Mouse (Mus musculus) erythroblast, embryonic 14.5 days (primary cell): ENCODE data around the gene Nefh. TPM values are rescaled to one million over a fixed set of nuclear protein-coding genes. Genes with fewer than 3 reads are reported as not detected.

Experiments used
- H3K27me3 ChIP-seq: 2 replicates; pipeline ENCODE4 v1.6.1; 2012; ENCODE audit warnings: inconsistent platforms; ENCODE audit not compliant: control insufficient read depth
- H3K36me3 ChIP-seq: 2 replicates; pipeline ENCODE4 v1.6.1; 2012; ENCODE audit warnings: mild to moderate bottlenecking, inconsistent platforms; ENCODE audit not compliant: control insufficient read depth
- H3K4me1 ChIP-seq: 2 replicates; pipeline ENCODE4 v1.6.1; 2012; ENCODE audit warnings: inconsistent platforms; ENCODE audit not compliant: control insufficient read depth
- H3K4me3 ChIP-seq: replicated peaks from 2 replicates; pipeline ENCODE3; 2012; ENCODE audit warnings: moderate library complexity, mild to moderate bottlenecking, inconsistent platforms
- H3K9me3 ChIP-seq: 2 replicates; pipeline ENCODE4 v1.6.1; 2012; ENCODE audit warnings: low read length, inconsistent platforms, mixed read lengths; ENCODE audit not compliant: control insufficient read depth
- GATA1 ChIP-seq: IDR thresholded peaks from 2 replicates; pipeline ENCODE4 v1.6.1; 2012; ENCODE audit warnings: low read length, inconsistent platforms, mixed read lengths
- TAL1 ChIP-seq: IDR thresholded peaks from 3 replicates; pipeline ENCODE4 v1.6.1; 2012; ENCODE audit warnings: low read length, inconsistent platforms, mixed read lengths
- polyA plus RNA-seq: library from polyadenylated mRNA; stranded (reverse); fragments of >175 nt; gene quantifications from 2 replicates; pipeline ENCODE4 v1.2.3, GENCODE M21; 2012

The Nefh gene
- 0.01 and 0.02 TPM in 2 replicates for polyA plus RNA-seq

DNA sequence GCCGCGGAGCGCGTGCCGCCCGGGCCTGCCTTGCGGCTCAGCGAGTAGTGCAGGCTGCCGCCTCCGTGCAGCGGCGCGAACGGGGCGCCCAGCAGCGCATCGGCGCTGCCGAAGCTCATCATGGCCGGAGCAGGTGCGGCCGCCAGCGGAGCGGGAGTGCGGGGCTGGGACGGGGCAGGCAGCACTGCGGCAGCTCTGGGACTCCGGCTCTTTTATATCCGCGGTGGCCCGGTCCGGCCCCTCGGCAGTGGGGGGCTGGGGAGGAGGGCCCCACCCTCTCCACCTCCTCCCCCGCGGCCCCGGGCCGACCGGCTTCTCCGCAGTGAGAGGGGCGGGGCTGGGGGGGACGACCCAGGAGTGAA, at the start of gene Nefh:
Nefh (minus strand) TSS at position 252 of the 362 bp plus-strand sequence.
- H3K4me3 ChIP-seq = peak within 1 kb of the TSS; percentile 38
- H3K4me1 ChIP-seq = peaks cover 10% of the 10 kb centered on the region
- no peaks in the 10 kb centered on the region for H3K36me3 ChIP-seq
- H3K27me3 ChIP-seq = peaks cover 85% of the 10 kb centered on the region
- TF ChIP-seq TAL1 = no peak
- TF ChIP-seq GATA1 = no peak
- H3K9me3 ChIP-seq = peaks cover 18% of the 10 kb centered on the region; the same call in 1 of the 2 replicates

DNA sequence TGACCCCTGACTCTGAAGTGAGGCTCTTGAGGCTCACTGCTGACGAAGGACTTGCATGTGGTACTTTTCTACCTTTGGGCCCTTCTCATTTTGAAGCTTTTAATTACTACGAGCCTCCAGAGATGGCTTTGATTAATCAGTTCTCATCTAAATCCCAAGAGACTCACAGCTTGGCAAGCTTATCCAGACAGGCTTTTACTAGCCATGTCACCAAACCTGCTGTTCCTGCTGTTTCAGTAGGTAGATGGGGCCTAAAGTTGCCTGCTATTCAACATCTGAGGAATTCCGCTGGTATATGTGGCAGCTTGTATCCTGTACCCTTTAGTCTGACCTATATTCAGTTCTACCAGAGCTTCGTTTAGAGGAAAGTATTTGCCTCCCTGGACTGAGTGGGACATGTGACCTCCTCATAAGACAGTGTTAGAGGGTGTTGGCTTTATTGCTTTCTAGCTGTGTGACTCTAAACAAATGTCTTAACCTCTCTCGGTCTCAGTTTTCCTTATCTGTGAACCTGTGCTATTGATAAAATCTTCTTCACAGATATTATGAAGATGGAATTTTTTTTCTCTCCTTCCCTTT, 48.8 kb upstream of the Nefh start:
- Histone ChIP-seq H3K9me3 (no peaks in the 10 kb centered on the region), H3K36me3 (peaks cover 95% of the 10 kb centered on the region), H3K27me3 (no peaks in the 10 kb centered on the region), H3K4me1 (peaks cover 76% of the 10 kb centered on the region), H3K4me3 (no peak overlapping the region)
- TF ChIP-seq TAL1 (no peak), GATA1 (no peak)

DNA sequence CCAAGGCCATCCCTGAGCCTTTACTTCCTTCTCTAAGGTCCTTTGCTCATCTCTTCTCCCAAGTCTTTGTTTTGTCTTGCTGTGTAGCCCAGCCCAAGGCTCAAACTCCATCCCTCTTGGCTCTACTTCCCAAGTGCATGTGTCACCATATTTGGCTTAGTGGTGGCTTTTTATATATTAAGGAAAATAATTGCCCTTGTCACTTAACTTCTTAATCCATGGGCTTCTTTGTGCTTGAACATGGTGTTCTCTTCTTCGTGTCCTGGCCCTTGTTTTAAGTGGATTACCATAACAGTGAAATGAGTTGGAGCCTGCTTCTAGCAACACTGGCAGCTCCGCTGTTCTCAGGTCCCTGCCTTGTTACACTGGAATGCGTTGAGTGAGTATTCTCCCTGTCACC, 47.8 kb upstream of the Nefh start:
- peaks cover 95% of the 10 kb centered on the region for H3K36me3 ChIP-seq
- TF ChIP-seq GATA1 (no peak), TAL1 (no peak)
- peaks cover 76% of the 10 kb centered on the region for H3K4me1 ChIP-seq
- H3K27me3 ChIP-seq = no peaks in the 10 kb centered on the region
- no peak overlapping the region for H3K4me3 ChIP-seq
- no peaks in the 10 kb centered on the region for H3K9me3 ChIP-seq

GRCm38 (mm10) chr11:4992471-4992870, 44.6 kb upstream of the Nefh start:
- H3K9me3 ChIP-seq = no peaks in the 10 kb centered on the region
- no peaks in the 10 kb centered on the region for H3K27me3 ChIP-seq
- peaks cover 94% of the 10 kb centered on the region for H3K36me3 ChIP-seq
- TF ChIP-seq TAL1 = no peak
- TF ChIP-seq GATA1 = no peak
- peaks cover 82% of the 10 kb centered on the region for H3K4me1 ChIP-seq
- no peak overlapping the region for H3K4me3 ChIP-seq

DNA sequence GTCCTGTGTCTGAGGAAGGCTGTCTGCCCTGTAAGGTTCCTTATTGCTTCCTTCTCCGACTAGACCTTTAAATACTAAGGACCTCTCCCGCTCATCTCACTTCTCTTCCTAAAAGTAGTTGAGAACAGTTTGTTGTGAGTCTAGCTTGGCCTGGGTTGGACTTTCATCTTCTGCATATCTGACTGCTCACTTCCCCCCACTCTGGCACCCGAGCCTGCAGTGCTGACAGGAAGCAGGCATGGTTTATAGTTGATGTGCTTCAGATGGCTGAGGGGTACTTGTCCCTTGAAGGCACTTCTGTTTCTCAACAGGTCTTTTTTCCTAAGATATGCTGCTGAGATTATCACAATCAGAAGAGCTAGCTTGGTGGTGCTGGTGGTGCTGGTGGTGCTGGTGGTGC, 41.3 kb upstream of the Nefh start:
- Histone ChIP-seq H3K4me3 (peak overlapping the region; percentile 11), H3K27me3 (no peaks in the 10 kb centered on the region), H3K36me3 (peaks cover 65% of the 10 kb centered on the region), H3K9me3 (no peaks in the 10 kb centered on the region), H3K4me1 (peaks cover 86% of the 10 kb centered on the region)
- TF ChIP-seq TAL1 (no peak), GATA1 (no peak)

DNA sequence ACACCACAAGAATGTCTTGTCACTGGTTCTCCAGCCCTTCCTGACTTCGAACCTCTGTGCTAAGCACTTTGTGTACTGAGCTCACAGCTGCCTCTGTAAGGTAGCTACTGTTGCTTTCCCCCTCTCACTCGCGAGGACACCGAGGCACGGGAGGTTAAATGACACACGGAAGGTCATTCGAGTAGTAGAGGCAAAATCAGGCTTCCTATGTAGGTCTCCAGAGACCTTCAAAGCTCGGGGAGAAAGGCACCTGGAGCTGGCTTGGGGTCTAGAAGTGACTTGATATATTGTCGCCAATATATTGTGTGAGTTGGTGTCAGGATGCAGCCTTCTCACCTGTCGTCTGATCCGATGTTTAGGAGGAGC, 39.6 kb upstream of the Nefh start:
- H3K4me3 ChIP-seq = peak overlapping the region; percentile 88
- H3K9me3 ChIP-seq = no peaks in the 10 kb centered on the region
- peaks cover 48% of the 10 kb centered on the region for H3K36me3 ChIP-seq
- no peaks in the 10 kb centered on the region for H3K27me3 ChIP-seq
- no peak for TF ChIP-seq GATA1
- no peak for TF ChIP-seq TAL1
- peaks cover 88% of the 10 kb centered on the region for H3K4me1 ChIP-seq

- Histone ChIP-seq H3K4me3 (peak within 1 kb of the TSS; percentile 88), H3K4me1 (peaks cover 85% of the 10 kb centered on the region), H3K36me3 (peaks cover 43% of the 10 kb centered on the region), H3K9me3 (no peaks in the 10 kb centered on the region), H3K27me3 (no peaks in the 10 kb centered on the region)
- no peak for TF ChIP-seq TAL1
- no peak for TF ChIP-seq GATA1
Observed at GRCm38 (mm10) chr11:4986695-4987486, 39.0 kb upstream of the Nefh start, which contains the start of gene Ap1b1. Ap1b1 (plus strand) TSS chr11:4986824.

GRCm38 (mm10) chr11:4984799-4985198, 36.9 kb upstream of the Nefh start:
- H3K27me3 ChIP-seq = peaks cover 2% of the 10 kb centered on the region; the same call in 1 of the 2 replicates
- H3K36me3 ChIP-seq = peaks cover 22% of the 10 kb centered on the region
- TF ChIP-seq GATA1 (no peak), TAL1 (no peak)
- no peak overlapping the region for H3K4me3 ChIP-seq
- H3K4me1 ChIP-seq = peaks cover 64% of the 10 kb centered on the region
- H3K9me3 ChIP-seq = no peaks in the 10 kb centered on the region

DNA sequence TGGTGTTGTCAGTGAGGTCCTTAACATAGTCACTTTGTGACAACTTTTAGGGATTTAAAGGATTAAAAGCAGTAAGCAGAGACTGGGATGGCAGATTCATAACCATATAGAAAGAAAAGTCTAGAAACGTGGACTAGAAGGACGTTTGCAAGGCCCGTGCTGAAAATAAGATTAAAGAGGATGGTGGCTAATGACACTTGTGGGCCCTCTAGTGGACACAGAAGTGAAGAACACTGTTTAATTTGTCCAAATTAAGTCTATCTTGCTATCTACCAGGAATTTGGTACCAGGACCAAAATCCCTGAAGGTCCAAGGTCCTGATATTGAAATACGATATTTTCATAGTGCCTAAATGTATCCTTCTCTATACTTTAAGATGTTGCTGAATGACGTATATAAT, 36.4 kb upstream of the Nefh start:
- no peaks in the 10 kb centered on the region for H3K9me3 ChIP-seq
- H3K27me3 ChIP-seq = peaks cover 2% of the 10 kb centered on the region; the same call in 1 of the 2 replicates
- H3K4me1 ChIP-seq = peaks cover 59% of the 10 kb centered on the region
- no peak overlapping the region for H3K4me3 ChIP-seq
- H3K36me3 ChIP-seq = peaks cover 16% of the 10 kb centered on the region
- no peak for TF ChIP-seq TAL1
- no peak for TF ChIP-seq GATA1
